Comparison of ENCODE assay signal across 18 mouse cellular contexts in genomic region chr8:86325040-86325439, GRCm38 (mm10).
DNase-seq lines count a peak whose midpoint lies in the region; ATAC-seq and TF ChIP-seq lines count a peak whose summit lies in the region.
"Had no signal": no experiment of that assay in that cellular context is flagged by ENCODE, and none has a peak within 500 bp of the region (broad histone marks: within the 10 kb centered on the region; RNA-seq: fewer than 3 reads in every experiment).

No protein-coding gene starts in this region.

- 85% methylated on average over 7 of the region's 7 CpGs for WGBS in midbrain, embryonic 12.5 days
- whole genome bisulfite sequencing in midbrain, embryonic 10.5 days, result 88% methylated on average over 7 of the region's 7 CpGs
- WGBS in neural tube, embryonic 12.5 days, result 50% methylated on average over 7 of the region's 7 CpGs

- no peak overlapping the region for H3K4me2 ChIP-seq in midbrain, embryonic 12.5 days (replicated peaks)
- H3K4me2 ChIP-seq in neural tube, embryonic 12.5 days (replicated peaks), result no peak overlapping the region
- H3K4me2 ChIP-seq: heart, embryonic 12.5 days; kidney, embryonic 15.5 days; liver, embryonic 15.5 days had no signal

- no peaks in the 10 kb centered on the region for H3K36me3 ChIP-seq in midbrain, embryonic 12.5 days
- no peaks in the 10 kb centered on the region for H3K36me3 ChIP-seq in midbrain, embryonic 10.5 days
- H3K36me3 ChIP-seq in neural tube, embryonic 12.5 days, result no peaks in the 10 kb centered on the region
- H3K36me3 ChIP-seq: heart, embryonic 12.5 days; kidney, embryonic 15.5 days; liver, embryonic 15.5 days had no signal

- no peak for TF ChIP-seq CTCF in cortical plate, adult 2 months (IDR thresholded peaks at IDR 0.05; ENCODE audit: extremely low read depth, insufficient read depth, low read length)

- DNase-seq in midbrain, embryonic 10.5 days (ENCODE audit: low spot score), result no peak
- DNase-seq in cerebellum, adult 18-20 months, result peak; percentile 48 to 55
- DNase-seq in thymus, postnatal 10 days (ENCODE audit: low spot score in 2 of 2), result no peak
- no peak for DNase-seq in frontal cortex, postnatal 25 days (ENCODE audit: low spot score in 2 of 2)
- no peak for DNase-seq in yolk sac, embryonic 10.5 days (ENCODE audit: low spot score)
- DNase-seq: gastrocnemius, postnatal 25 days; layer of hippocampus, adult 9-11 months; lung, postnatal 4 days; retina, postnatal 1 day had no signal

- no peak overlapping the region for H3K4me3 ChIP-seq in midbrain, embryonic 12.5 days
- H3K4me3 ChIP-seq in midbrain, embryonic 10.5 days, result no peak overlapping the region
- no peak overlapping the region for H3K4me3 ChIP-seq in cortical plate, adult 2 months (ENCODE audit: insufficient read depth, low read length)
- H3K4me3 ChIP-seq in neural tube, embryonic 12.5 days, result no peak overlapping the region
- H3K4me3 ChIP-seq: heart, embryonic 12.5 days; kidney, embryonic 15.5 days; liver, embryonic 15.5 days; myocyte had no signal

- ATAC-seq in midbrain, embryonic 12.5 days (ENCODE audit: low FRiP score, low read depth), result no peak
- no peak for ATAC-seq in neural tube, embryonic 12.5 days (ENCODE audit: low FRiP score, low read depth)
- ATAC-seq: Patski had no signal

- no peak overlapping the region for H3K9ac ChIP-seq in midbrain, embryonic 12.5 days (replicated peaks)
- no peak overlapping the region for H3K9ac ChIP-seq in neural tube, embryonic 12.5 days
- H3K9ac ChIP-seq: heart, embryonic 12.5 days; kidney, embryonic 15.5 days; liver, embryonic 15.5 days had no signal

- peaks cover 6% of the 10 kb centered on the region for H3K4me1 ChIP-seq in midbrain, embryonic 12.5 days
- peaks cover 17% of the 10 kb centered on the region for H3K4me1 ChIP-seq in midbrain, embryonic 10.5 days
- peaks cover 5% of the 10 kb centered on the region; the same call in 1 of the 2 replicates for H3K4me1 ChIP-seq in cortical plate, adult 2 months (ENCODE audit: control insufficient read depth, insufficient read depth, low read length)
- H3K4me1 ChIP-seq in neural tube, embryonic 12.5 days, result peaks cover 14% of the 10 kb centered on the region
- H3K4me1 ChIP-seq: heart, embryonic 12.5 days; liver, embryonic 15.5 days had no signal

- H3K27me3 ChIP-seq in midbrain, embryonic 12.5 days, result no peaks in the 10 kb centered on the region
- H3K27me3 ChIP-seq in midbrain, embryonic 10.5 days (ENCODE audit: low read depth, poor library complexity, severe bottlenecking), result peaks cover 11% of the 10 kb centered on the region; the same call in 1 of the 2 replicates
- H3K27me3 ChIP-seq in neural tube, embryonic 12.5 days (replicated peaks), result no peaks in the 10 kb centered on the region
- H3K27me3 ChIP-seq: CH12.LX; heart, embryonic 12.5 days; kidney, embryonic 15.5 days; liver, embryonic 15.5 days; Patski had no signal

- no peaks in the 10 kb centered on the region for H3K9me3 ChIP-seq in midbrain, embryonic 12.5 days
- no peaks in the 10 kb centered on the region for H3K9me3 ChIP-seq in midbrain, embryonic 10.5 days (replicated peaks)
- no peaks in the 10 kb centered on the region for H3K9me3 ChIP-seq in neural tube, embryonic 12.5 days
- H3K9me3 ChIP-seq: heart, embryonic 12.5 days; kidney, embryonic 15.5 days; liver, embryonic 15.5 days had no signal

- peak overlapping the region; percentile 35; the same call in 1 of the 2 replicates for H3K27ac ChIP-seq in midbrain, embryonic 12.5 days (replicated peaks)
- H3K27ac ChIP-seq in midbrain, embryonic 10.5 days (replicated peaks), result no peak overlapping the region
- H3K27ac ChIP-seq in cortical plate, adult 2 months (ENCODE audit: insufficient read depth, low read length), result peak overlapping the region; percentile 67; the same call in 1 of the 2 replicates
- peak overlapping the region; percentile 43; the same call in 1 of the 2 replicates for H3K27ac ChIP-seq in neural tube, embryonic 12.5 days
- H3K27ac ChIP-seq: kidney, embryonic 15.5 days; liver, embryonic 15.5 days had no signal

- no peak for TF ChIP-seq POLR2A in cortical plate, adult 2 months (IDR thresholded peaks at IDR 0.05; ENCODE audit: extremely low read depth, insufficient read depth, low read length)

Comparison
In these comparisons a context has a peak if more than half of its experiments do, and no peak if none do; other contexts are left out.
1. DNase-seq: peak in cerebellum, adult 18-20 months (2 of 2); none in midbrain, embryonic 10.5 days (single experiment), thymus, postnatal 10 days (0 of 2), frontal cortex, postnatal 25 days (0 of 2) and yolk sac, embryonic 10.5 days (single experiment).